Mouse (Mus musculus) layer of hippocampus, adult 6 months (tissue): ENCODE measurements around the gene Vtn. TPM values are rescaled to one million over a fixed set of nuclear protein-coding genes. Genes with fewer than 3 reads are reported as not detected.

Source experiments
- long read RNA-seq, 2 experiments: library from polyadenylated mRNA; unstranded; transcript quantifications; one replicate each; pipeline ENCODE4 v2.0.0; 2019 to 2020
- polyA plus RNA-seq: library from polyadenylated mRNA; unstranded; fragments of <200 nt; fragmentation: Nextera tagmentation; gene quantifications from 2 replicates; pipeline ENCODE4 v1.2.3, GENCODE M21; 2021

Gene Vtn
- 44.3 and 58.5 TPM in 2 replicates for polyA plus RNA-seq
- long read RNA-seq, experiment 1, transcript Vtn-201 (8 exons, 1,744 nt) = major isoform, 82 of 98 reads
- long read RNA-seq, experiment 1, partial matches to known transcripts = 14 of 98 reads
- long read RNA-seq, experiment 1, other reads (novel, unspliced or antisense) = 1 of 98 reads
- long read RNA-seq, experiment 2, transcript Vtn-201 (8 exons, 1,744 nt) = major isoform, 184 of 194 reads
- long read RNA-seq, experiment 2, partial matches to known transcripts = 3 of 194 reads
- long read RNA-seq, experiment 2, other reads (novel, unspliced or antisense) = 7 of 194 reads

DNA sequence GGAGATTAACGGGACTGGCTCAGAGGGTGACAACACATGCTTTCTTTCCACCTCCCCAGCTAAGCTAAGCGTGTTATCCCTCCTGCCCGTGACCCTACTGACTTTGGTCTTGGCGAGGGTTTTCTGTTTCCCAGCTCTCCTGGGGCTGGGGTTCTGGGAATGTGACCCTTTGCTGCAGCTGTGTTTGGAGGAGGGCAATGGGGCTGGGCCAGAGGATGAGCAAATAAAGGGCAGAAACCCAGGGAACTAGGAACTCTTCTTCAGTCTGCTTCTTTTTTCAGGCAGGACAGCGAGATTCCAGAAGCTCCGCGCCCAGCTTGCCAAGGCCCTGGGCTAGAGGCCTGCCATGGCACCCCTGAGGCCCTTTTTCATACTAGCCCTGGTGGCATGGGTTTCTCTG lies at the start of gene Vtn:
TSS of gene Vtn (plus strand) at position 88 of the 400 bp plus-strand sequence.

GRCm38 (mm10) chr11:78465568-78466180 lies 33.2 kb upstream of the Vtn start, which contains the start of gene Slc46a1:
Slc46a1 (plus strand) TSS chr11:78465697.

DNA sequence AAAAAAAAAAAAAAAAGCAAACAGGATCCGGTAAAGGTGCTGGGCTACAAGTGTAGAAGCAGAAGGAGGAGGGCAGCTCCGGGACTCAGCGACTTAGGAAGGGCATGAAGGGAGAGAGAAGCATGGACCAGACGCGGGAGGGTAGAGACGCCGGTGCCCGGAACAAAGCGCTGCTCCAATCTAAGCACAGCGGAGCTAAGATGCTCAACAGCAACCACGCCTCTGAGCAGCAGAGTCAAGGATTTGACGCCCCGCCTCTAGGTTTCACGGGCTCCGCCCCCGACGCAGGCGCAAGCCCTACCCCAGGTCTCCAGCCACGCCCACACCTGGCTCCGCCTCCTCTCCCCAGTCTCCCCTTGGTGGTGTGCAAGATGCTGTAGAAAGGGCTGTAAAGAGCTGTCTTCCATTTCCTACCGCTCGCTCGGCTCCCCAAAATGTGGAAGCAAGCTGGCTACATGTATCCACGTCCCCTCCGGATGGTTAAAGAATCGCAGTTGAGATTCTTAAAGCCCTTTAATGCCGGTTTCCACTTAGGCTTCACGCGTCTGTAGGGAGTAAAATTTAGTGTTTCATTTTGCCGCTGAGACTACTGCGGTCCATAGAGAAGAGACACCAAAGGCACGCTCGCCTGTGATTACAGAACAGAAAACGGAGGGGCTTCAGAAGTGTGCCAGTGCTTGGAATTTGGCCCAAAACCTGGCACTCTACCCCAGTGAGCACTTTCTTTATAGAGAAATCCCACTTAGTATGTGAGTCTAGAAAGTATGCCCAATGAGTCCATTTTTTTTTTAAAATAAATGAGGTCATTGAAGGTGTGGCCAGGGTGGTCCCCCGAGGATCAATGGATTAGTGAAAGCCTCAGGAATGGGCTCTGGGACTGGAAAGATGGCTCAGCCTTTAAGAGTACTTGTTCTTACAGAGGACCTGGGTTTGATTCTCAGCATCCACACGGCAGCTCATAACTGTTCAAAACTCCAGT lies 1.1 kb upstream of the Vtn start, which contains the start of gene Sarm1:
TSS of gene Sarm1 (minus strand) at position 211 of the 979 bp plus-strand sequence.

DNA sequence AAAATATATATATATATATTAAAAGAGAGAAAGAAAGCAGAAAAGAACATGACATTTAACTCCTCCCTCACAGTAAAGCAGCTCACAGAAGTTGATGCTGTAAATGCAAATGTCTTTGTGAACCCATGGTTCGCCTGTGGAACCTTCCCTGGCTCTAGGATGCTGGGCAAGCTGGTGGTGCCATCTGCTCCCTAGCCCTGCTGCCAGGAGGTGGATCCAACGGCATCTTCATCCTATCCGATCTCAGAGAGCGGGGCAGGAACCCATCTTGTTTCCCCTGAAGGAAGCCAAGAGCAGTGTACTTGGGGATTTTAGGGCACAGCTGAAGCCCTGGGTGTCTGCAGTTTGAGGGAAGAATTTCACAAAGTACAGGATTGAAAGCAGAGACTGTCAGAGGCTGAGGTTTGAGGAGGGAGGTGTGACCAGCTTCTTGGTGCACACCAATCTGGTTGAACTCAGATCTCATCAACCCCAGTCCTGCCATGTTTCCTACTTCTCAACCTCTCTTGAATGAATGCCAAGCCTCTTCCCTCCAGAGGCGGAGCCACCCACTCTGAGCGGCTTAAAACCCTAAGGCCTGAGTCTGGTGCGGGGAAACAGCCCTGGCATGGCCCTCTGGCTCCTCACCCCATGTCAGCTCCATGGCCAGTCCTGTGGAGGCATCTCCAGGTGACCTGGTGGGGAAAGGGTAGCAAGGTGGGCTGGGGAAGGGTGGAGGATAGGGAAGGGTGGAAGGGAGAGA lies 4.2 kb downstream of the Vtn start, which contains the start of gene Sebox:
TSS of gene Sebox (plus strand) at position 539 of the 742 bp plus-strand sequence.

DNA sequence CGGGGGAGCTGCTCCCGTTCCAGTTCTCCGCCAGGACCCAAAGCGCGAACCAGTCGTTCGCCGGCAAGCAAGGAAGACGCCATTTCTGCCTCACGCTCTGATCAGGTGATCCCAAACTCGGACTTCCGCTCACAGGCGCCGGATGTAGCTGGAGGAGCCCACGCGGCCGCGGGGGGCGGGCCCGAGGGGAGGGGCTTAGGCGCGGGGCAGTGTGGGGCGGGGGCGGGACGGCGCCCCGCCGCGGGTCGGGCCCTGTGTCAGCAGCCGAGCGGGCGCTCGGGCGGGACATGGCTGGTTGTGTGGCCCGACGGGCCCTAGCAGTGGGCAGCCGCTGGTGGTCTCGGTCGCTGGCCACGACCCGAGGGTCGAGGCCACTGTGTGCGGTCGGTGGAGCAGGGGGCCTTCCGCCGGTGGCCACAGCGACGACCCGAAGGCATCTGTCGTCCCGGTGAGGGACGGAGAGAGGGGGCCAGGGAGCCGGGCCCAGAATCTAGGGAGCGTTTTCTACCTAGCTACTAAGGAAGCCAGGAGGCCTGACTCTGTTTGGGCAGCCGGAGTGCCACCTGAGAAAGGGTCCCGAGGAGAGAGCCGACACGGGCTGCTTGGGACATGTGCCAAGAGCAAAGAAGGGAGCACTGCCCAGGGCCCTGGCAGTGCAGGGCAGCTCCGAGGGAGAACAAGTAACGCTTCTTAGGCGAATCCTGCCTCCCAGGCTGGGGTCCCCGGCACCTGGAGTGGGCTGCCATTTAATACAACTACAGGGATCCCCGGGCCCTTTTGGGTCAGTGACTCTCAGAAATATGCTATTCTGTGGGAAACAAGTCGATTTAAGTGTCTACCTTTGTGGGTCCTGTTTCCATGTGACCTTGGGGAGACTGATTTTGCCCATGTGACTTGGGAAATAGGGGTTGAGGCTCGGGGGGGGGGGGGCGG lies 13.4 kb downstream of the Vtn start, which contains the start of the genes Tmem199 and Poldip2:
TSS of gene Tmem199 (minus strand) at position 148 of the 933 bp plus-strand sequence.
TSS of gene Poldip2 (plus strand) at position 169 of the 933 bp plus-strand sequence.

GRCm38 (mm10) chr11:78536080-78536689 lies 37.3 kb downstream of the Vtn start, which contains the start of the genes Tnfaip1 and Ift20:
Tnfaip1 (minus strand) TSS chr11:78536332.
Ift20 (plus strand) TSS chr11:78536361.

DNA sequence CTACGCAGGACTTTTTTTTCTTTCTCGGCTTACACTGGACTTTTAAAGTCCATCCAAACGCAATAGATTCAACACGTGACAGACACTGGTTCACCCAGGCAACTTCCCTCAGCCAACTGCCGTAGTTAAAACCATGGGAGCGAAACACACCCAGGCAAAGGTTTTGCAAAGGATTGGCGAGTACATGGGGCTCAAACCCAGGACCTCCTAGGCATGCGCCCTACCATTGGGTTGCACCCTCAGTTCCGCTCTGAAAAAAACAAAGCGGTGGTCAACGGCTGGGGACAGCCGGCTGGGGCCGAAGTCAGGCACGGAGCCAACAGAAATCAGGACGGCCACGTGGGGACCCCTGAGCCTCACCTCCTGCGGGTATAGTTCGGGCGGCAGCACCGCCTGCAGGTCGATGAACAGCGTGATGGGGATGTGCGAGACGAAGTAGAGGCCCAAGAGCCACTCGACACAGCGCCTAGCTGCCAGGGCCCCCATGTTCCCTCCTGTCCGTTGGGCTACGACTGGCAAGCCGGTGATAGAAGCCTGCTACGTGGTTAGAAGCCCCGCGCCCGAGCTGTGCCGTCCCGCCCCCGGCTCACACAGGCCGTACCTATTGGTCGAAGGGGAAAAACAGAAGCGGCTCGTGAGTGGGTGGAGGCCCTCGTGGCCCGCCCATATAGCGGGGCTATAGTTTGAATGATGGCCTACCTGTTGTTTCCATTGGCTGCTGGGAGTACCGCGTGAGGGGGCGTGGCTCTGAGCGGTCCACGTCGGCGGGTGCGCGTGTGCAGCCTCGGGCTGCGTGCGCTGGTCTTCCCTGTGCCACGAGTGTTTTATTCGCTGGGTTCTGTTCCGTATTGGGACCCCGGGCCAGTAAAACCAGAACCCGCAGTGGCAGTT lies 51.5 kb downstream of the Vtn start, which contains the start of gene Tmem97:
TSS of gene Tmem97 (minus strand) at position 610 of the 891 bp plus-strand sequence.

Other genes starting within 250 kb of the Vtn start
- gene 2610507B11Rik, start 237.3 kb upstream of the Vtn start, polyA plus RNA-seq = 52.0 and 58.5 TPM in 2 replicates
- 0.56 and 0.58 TPM in 2 replicates for gene BC030499, start 208.2 kb upstream of the Vtn start, polyA plus RNA-seq
- 1.7 and 3.1 TPM in 2 replicates for gene Spag5, start 197.6 kb upstream of the Vtn start, polyA plus RNA-seq
- gene Aldoc, start 176.1 kb upstream of the Vtn start, polyA plus RNA-seq = 1,621 and 1,706 TPM in 2 replicates
- gene Pigs, start 170.7 kb upstream of the Vtn start, polyA plus RNA-seq = 81.1 and 86.7 TPM in 2 replicates
- gene Unc119, start 155.6 kb upstream of the Vtn start, polyA plus RNA-seq = 7.4 and 9.1 TPM in 2 replicates
- gene Foxn1, start 112.5 kb upstream of the Vtn start, polyA plus RNA-seq = not detected in 2 replicates
- 0.05 TPM in 1 of 2 replicates, not detected in the other for gene Slc13a2, start 76.9 kb upstream of the Vtn start, polyA plus RNA-seq
- 19.4 and 22.6 TPM in 2 replicates for gene Slc46a1, start 33.4 kb upstream of the Vtn start, polyA plus RNA-seq
- 18.9 and 21.1 TPM in 2 replicates for gene Sarm1, start 1.3 kb upstream of the Vtn start, polyA plus RNA-seq
- gene Sebox, start 4.4 kb downstream of the Vtn start, polyA plus RNA-seq = 5.8 and 6.2 TPM in 2 replicates
- 63.3 and 66.5 TPM in 2 replicates for gene Tmem199, start 13.1 kb downstream of the Vtn start, polyA plus RNA-seq
- gene Poldip2, start 13.1 kb downstream of the Vtn start, polyA plus RNA-seq = 161 and 169 TPM in 2 replicates
- 20.6 and 20.8 TPM in 2 replicates for gene Tnfaip1, start 37.2 kb downstream of the Vtn start, polyA plus RNA-seq
- 137 and 139 TPM in 2 replicates for gene Ift20, start 37.3 kb downstream of the Vtn start, polyA plus RNA-seq
- 25.3 and 31.4 TPM in 2 replicates for gene Tmem97, start 51.7 kb downstream of the Vtn start, polyA plus RNA-seq
- 13.8 and 19.8 TPM in 2 replicates for gene Nlk, start 198.3 kb downstream of the Vtn start, polyA plus RNA-seq